Mouse (Mus musculus) C2C12 (cell line): Measurements from ENCODE around the gene Tsfm.

Source experiments
- CEBPB ChIP-seq: IDR thresholded peaks from one replicate; pipeline ENCODE4 v1.6.1; 2011; ENCODE audit warnings: low read depth, mild to moderate bottlenecking, control low read depth, moderate library complexity
- CTCF ChIP-seq: IDR thresholded peaks from one replicate; pipeline ENCODE4 v1.5.1; 2011; ENCODE audit not compliant: control insufficient read depth, insufficient read depth, insufficient read length
- MAX ChIP-seq: IDR thresholded peaks from one replicate; pipeline ENCODE4 v1.6.1; 2011; ENCODE audit warnings: mild to moderate bottlenecking, control low read depth
- MYOG ChIP-seq: IDR thresholded peaks from one replicate; pipeline ENCODE4 v1.6.1; 2011; ENCODE audit not compliant: control insufficient read depth, insufficient read length; ENCODE audit errors: extremely low read depth

GRCm38 (mm10) chr10:127078001-127078676, 47.5 kb upstream of the Tsfm start:
- TF ChIP-seq CEBPB (no peak), CTCF (no peak), MYOG (no peak), MAX (no peak)
